Mouse (Mus musculus) T-cell, adult 66 days (primary cell): ENCODE measurements around the gene Krtap19-2. TPM values are rescaled to one million over a fixed set of nuclear protein-coding genes. Genes with fewer than 3 reads are reported as not detected.

Source experiments
- total RNA-seq, 2 experiments: library from RNA; stranded (reverse); gene quantifications; 3 replicates in 1 of 2; 4 replicates in 1 of 2; pipeline ENCODE4 v1.2.4; 2023

Gene Krtap19-2
- not detected for total RNA-seq

GRCm38 (mm10) chr16:88874169-88874568, at the start of gene Krtap19-2:
Krtap19-2 (minus strand) TSS chr16:88874269.

GRCm38 (mm10) chr16:88896357-88896756, 22.3 kb upstream of the Krtap19-2 start, which contains the start of gene Krtap19-5:
Krtap19-5 (minus strand) TSS chr16:88896457.

GRCm38 (mm10) chr16:88884989-88885388, 10.9 kb upstream of the Krtap19-2 start, which contains the start of gene Krtap19-4:
Krtap19-4 (minus strand) TSS chr16:88885089.

GRCm38 (mm10) chr16:88877938-88878337, 3.9 kb upstream of the Krtap19-2 start, which contains the start of gene Krtap19-3:
Krtap19-3 (minus strand) TSS chr16:88878038.

GRCm38 (mm10) chr16:88869311-88869710, 4.8 kb downstream of the Krtap19-2 start, which contains the start of gene Krtap19-1:
Krtap19-1 (minus strand) TSS chr16:88869411.

GRCm38 (mm10) chr16:88826095-88826652, 47.9 kb downstream of the Krtap19-2 start, which contains the start of gene Krtap14:
Krtap14 (minus strand) TSS chr16:88826145.

Other genes starting within 250 kb of the Krtap19-2 start
- gene 2310079G19Rik, start 246.6 kb downstream of the Krtap19-2 start, total RNA-seq: not detected
- gene Krtap26-1, start 226.5 kb downstream of the Krtap19-2 start, total RNA-seq: not detected
- not detected for gene Krtap27-1, start 202.6 kb downstream of the Krtap19-2 start, total RNA-seq
- not detected for gene 2310061N02Rik, start 166.3 kb downstream of the Krtap19-2 start, total RNA-seq
- not detected for gene Krtap13-1, start 145.4 kb downstream of the Krtap19-2 start, total RNA-seq
- not detected for gene Krtap13, start 122.6 kb downstream of the Krtap19-2 start, total RNA-seq
- not detected for gene 2310034C09Rik, start 115.4 kb downstream of the Krtap19-2 start, total RNA-seq
- gene 2310057N15Rik, start 100.1 kb downstream of the Krtap19-2 start, total RNA-seq: not detected
- not detected for gene Gm5965, start 96.4 kb downstream of the Krtap19-2 start, total RNA-seq
- not detected for gene Gm20741, start 62.0 kb downstream of the Krtap19-2 start, total RNA-seq
- not detected for gene Krtap15, start 54.1 kb downstream of the Krtap19-2 start, total RNA-seq
- not detected for gene Krtap14, start 48.1 kb downstream of the Krtap19-2 start, total RNA-seq
- gene Krtap19-1, start 4.9 kb downstream of the Krtap19-2 start, total RNA-seq: not detected
- not detected for gene Krtap19-3, start 3.8 kb upstream of the Krtap19-2 start, total RNA-seq
- gene Krtap19-4, start 10.8 kb upstream of the Krtap19-2 start, total RNA-seq: not detected
- gene Krtap19-5, start 22.2 kb upstream of the Krtap19-2 start, total RNA-seq: not detected
- gene Krtap19-9b, start 58.0 kb upstream of the Krtap19-2 start, total RNA-seq: not detected
- not detected for gene Krtap16-3, start 88.6 kb upstream of the Krtap19-2 start, total RNA-seq
- not detected for gene Krtap22-2, start 136.5 kb upstream of the Krtap19-2 start, total RNA-seq
- gene Gm10229, start 141.0 kb upstream of the Krtap19-2 start, total RNA-seq: not detected
- gene Krtap6-1, start 157.4 kb upstream of the Krtap19-2 start, total RNA-seq: not detected
- not detected for gene Gm10228, start 167.2 kb upstream of the Krtap19-2 start, total RNA-seq
- not detected for gene Krtap6-5, start 173.6 kb upstream of the Krtap19-2 start, total RNA-seq
- not detected for gene 1110025L11Rik, start 189.7 kb upstream of the Krtap19-2 start, total RNA-seq
- gene Krtap6-3, start 209.7 kb upstream of the Krtap19-2 start, total RNA-seq: not detected